Mouse (Mus musculus) skeletal muscle tissue, adult 2 months (tissue): ENCODE data around the gene Palm3.
A peak's percentile ranks its signal among the peaks of the same experiment; 100 is the strongest.
"Not testable (repeated sequence)": the region's sequence is repeated elsewhere in the genome, so short reads cannot be mapped to it uniquely, and the experiment has no call there.

Experiments
- DNase-seq: peaks from one replicate; pipeline ENCODE4 v3.0.0-alpha.2; 2012; ENCODE audit warnings: low read depth, low spot score

Gene Palm3

DNA sequence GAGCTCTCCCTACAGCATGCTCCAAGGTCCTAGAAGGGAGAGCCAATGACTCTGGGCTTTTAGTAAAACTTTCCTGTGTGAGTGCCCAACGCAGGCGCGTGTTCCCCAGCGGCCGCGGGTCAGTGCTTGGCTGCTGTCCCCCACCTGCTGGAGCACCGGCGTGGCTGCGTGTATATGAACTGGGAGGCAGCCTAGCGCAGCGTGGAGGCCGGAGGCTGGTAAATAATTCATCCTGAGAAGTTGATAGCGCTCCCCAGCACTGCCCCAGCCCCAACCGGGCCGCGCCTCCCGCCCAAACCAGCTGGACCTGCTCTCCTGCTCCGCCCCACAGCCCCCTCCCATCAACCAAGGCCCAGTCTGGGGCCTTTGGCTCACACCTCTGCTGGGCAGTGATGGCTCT is at the start of gene Palm3:
TSS of gene Palm3 (plus strand) at position 376 of the 400 bp plus-strand sequence.
- no peak for DNase-seq

DNA sequence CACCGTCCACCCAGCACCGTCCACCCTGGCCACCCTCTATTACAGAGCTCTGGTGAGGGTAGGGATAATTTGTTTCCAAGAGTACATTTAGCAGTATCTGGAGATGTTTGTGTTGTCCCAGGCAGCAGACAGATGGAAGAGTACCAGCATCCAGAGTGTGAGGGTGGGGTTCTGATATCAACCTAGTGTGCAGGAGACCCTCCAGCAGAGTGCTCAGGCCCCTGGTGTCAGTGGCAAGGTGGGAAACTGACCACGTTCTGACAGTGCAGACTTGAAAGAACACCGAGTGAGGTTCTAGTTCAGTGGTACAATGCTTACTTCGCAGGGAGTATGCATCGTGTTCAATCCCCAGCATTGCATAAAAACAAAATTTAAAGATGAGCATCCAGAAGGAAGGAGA is 49.6 kb upstream of the Palm3 start:
- no peak for DNase-seq

DNA sequence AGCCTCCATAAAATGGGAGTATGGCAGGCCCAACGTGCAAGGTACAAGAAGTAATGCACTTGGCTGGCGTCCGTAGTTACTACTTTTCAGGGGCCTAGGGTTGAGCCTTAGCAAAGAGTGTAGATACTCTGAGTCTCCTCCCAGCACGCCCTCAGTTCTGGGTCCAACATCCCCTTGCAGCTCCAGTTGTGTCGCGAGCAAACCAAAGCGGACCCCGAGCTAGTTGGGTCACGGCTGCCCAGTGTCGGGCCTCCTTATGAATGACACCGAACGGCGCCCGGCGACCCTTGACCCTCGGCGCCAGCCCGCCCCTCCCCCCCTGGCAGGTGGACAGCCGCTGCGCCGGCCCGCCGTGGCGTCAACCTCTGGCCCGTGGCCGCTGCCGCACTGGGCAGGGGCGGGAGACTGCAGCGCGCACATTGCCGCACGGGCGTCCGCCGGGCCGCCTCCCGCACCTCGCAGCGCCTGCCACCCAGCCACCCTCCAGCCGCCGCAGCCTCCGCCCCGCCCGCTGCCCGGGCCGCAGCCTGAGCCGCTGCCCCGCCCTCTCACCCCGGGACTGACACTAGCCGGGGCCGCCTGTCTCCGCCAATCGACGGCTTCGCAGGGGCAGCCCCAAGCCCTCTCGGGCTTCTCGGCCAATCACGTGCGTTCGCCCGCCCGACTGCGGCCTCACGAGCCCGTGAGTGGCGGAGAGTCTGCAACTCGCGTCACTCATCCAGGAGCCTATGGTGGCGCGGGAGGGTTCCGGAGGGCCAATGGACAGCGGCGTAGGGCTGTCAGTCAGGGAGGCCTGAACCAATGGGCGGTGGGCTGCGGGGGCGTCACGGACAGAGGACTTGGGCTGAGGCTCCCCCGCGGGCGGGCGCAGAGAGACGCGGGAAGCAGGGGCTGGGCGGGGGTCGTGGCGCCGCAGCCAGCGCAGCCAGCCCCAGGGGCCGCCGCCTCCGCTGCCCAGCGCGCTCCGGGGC is 48.8 kb upstream of the Palm3 start, which contains the start of gene Prkaca:
TSS of gene Prkaca (plus strand) at position 844 of the 971 bp plus-strand sequence.
- DNase-seq, result peak; percentile 99

DNA sequence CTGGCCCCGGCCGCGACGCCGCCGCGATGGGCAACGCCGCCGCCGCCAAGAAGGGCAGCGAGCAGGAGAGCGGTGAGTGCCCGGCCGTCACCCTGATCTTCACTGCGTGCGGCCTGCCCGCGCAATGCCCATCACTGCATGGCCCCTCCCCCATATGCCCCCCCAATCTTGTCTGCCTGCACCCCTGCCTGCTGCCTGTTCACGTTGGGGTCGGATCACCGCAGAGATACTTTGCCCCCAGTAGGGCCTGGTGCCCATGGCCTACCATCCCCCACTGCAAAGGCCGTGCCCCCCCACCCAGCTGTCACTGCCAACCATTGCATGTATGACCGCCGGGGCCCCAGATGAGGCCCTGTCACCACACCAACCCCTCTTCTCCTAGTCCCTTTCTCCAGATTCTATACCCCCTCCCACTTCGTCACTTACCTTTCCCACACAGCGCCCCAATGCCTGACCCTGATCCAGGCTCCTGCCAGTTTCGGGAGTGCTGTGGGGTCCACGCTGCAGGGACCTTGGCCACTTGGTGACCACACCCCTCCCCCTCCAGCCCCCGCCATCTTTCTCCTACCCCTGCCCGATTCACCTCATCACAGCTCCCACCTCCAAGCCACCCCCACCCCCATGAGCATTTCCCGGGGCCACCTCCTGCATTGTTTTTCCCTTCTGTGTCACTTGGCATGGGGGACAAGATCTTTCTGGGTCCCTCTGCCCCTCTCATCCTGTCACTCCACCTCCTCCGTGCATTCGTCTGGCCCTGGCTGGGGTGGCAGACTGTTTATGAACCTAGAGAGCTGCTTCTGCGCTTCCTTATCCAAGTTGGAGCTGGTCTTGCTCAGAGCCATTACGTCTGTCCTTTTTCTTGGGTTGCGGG is 47.9 kb upstream of the Palm3 start:
- DNase-seq, result no peak

DNA sequence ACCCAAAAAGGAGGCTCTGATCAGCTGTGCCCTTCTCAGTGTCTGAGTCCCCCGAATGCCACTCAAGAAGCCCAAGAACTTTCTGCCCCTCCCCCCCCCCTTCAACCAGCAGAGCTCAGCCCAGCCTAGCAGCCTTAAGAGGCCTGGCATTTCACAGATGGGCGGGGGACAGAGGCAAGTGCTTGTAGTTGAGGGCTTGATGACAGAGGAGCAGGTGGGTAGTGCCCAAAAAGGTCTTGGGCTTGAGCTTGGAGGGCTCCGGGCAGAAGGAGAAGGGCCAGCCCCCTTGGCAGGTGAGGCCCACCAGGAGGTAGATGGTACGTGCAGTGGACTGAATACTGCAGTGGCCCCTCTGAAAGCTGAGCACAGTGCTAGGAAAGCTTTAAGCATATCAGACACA is 46.8 kb upstream of the Palm3 start:
- DNase-seq, result no peak

DNA sequence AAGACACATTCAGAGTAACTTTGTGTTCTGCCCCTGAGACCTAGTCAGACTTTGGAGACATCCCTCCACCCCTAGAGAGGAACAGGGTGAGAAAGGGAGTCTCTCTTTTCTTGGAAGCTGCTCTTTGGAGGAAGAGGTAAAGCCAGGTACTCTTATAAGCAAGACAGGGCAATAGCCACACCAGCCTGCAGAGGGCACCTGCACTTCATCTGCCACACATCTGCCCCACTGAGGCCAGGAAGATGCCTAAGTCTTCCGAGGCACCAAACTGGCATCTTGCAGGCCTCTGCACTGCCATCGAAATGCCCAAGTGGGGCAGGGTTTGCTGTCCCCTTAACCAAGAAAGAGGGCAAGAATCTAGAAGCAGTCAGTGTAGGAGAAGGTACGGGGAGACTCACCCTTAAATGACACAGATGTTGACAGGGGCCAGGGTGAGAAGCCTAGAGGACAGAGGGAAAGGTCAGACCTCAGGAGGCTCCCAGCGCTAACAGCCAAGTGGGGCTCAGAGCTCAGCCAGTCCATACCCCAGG is 45.1 kb upstream of the Palm3 start:
- DNase-seq, result no peak

DNA sequence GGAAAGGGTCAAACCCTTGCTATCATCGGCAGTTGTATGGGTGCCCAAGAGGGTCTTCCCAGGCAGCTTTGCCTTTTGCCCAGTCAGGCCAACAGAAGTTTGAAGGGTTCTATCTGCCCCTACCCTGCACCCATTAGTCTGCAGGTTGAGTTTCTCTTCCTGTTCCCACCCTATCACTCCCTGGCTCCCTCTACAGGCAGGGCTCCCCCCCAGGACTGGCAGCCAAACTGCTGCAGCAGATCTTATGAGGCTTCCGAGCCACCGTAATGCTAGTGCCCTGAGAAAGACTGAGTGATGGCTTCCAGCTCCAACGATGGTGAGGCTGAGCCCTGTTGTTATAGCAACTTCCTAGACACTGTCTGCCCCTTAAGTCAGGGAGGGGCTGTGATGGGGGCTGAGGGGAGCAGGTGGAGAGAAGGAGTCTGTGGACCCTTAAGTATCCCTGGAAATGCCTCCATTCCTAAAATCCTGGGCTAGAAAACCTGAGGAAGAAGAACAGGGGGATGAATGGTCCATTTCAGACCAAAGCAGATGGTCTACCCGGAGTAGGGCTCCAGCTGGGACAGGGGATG is 44.4 kb upstream of the Palm3 start:
- no peak for DNase-seq

DNA sequence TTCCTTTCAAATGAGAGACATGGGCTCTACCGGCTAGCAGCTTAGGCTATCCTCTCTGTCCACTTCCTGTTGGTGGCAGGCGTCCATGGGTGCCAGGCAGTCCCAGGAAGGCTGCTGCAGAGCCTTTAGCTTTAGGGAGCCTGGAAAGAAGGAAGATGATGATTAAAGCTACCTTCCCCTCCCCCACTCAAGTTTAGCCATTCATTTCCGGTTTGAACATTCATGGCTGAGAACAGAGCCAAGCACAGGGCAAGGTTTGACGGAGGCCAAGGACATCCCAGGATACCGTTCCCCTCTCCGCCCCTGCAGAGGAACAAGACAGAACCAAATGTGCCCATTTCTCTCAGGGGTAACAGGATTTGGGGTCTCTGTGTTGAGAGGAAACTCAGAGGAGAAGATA is 43.6 kb upstream of the Palm3 start:
- DNase-seq, result no peak

DNA sequence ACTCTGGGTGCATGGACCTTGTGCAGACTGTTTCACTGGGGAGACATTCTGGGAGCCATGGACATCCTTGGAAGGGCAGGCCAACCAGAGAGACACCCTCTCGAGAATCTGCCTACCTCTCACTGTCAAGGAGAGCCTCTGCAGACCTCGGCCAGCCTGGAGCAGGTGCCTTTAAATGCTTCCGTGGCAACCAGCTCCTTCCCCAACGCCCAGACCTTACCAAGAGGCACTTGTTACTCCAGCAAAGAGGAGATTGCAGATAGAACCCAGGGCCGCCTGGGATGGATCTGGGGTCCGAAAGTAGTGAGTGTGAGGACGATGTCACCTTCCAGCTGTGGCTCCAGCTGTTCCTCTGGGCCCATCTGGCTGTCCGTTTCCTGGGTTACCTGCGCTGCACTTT is 43.1 kb upstream of the Palm3 start:
- DNase-seq, result no peak

DNA sequence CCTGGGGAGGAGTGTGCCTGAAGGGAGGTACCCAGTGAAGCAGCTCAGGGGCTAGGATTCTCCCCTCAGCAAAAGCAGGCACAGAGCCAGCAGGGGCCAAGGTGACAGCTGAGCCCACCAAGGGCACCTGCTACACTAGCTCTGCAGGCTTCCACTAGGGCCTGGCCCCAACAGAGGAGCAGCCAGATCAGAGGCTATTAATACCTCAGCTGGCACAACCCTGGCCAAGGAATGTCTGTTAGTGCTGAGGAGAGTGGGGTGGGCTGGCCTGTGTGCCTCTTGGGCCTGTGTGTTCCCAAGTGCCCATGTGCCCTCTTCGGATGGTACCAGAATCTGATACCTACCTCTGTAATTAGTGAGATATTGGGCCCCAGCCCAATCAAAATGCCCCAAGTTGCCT is 41.0 kb upstream of the Palm3 start:
- peak; percentile 79 for DNase-seq

DNA sequence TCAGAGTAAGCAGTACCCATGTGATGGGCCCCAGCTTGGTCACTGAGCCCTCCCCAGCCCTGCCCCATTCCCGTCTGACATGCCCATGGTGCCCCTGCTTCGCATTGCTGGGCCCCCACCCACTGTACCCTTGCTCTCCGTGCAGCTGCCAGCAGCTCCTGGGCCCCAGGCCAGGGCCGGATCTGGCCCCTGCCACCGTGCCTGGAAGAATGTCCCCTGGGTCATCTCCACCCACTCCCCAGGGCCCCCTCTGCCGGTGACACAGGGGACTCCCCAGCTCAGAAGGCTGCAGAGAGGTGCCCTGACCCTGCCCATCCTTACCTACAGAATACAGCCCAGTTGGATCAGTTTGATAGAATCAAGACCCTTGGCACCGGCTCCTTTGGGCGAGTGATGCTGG is 40.4 kb upstream of the Palm3 start:
- peak; percentile 75 for DNase-seq

DNA sequence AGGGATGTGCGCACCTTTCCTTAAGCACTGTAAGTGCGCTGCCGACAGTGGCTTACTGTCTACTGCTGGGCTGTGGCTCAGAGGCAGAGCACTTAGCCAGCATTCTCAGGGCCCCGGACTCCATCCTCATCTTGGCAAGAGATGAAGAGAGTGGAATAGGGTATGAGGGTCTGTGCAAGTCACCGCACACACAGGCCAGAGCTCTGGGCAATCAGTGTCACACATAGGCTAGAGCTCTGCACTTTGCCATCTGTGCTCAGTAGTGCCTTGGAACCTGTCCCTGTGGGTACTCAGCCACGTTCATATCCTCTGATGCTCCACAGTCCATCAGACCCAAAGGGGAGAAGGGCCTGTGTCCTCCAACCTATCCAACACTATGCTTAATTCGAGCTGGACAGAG is 39.7 kb upstream of the Palm3 start:
- no peak for DNase-seq

DNA sequence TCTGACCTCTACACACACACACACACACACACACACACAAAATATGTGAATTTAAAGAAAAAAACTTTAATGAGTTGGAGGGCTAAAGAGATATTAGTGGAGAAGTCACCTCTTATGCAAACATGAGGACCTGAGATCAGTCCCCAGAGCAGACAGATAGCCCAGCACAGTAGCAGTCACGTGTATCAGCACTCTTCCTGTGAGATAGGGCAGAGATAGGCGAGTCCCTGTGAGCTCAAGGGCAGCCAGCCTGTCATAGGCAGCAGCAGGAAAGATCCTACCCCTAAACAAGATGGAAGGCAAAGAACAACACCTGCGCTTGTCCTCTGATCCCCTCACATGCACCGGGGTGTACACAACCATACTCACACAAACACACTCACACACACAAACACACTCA is 38.8 kb upstream of the Palm3 start:
- DNase-seq, result no peak

DNA sequence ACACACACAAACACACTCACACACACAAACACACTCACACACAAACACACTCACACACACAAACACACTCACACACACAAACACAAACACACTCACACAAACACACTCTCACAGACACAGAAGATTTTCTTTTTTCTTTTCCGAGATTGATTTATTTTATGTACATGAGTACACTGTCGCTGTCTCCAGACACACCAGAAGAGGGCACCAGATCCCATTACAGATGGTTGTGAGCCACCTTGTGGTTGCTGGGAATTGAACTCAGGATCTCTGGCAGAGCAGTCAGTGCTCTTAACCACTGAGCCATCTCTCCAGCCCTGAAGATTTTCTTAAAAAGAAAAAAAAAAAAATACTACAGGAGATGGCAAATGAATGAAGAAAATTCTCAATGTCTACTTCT is 38.0 kb upstream of the Palm3 start:
- DNase-seq, result not testable (repeated sequence)

DNA sequence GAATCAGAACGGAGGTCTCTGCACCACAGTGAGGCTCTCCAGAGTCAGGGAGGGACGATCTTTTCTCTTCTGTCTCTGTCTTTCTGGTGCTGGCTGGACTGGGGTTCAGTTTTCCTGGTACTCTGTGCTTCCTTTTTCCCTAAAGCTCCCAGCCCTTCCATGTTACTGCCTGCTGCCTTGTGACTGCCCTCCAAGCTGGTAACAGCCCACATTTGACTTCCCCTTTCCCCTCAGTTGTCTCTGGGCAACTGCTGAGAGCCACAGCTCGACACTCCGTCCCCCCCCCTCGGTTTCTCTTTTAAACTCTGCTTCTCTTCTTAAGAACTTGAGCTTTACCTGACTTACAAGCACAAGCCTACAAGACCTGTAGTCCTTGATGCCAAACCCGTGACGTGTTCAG is 32.0 kb upstream of the Palm3 start:
- no peak for DNase-seq

DNA sequence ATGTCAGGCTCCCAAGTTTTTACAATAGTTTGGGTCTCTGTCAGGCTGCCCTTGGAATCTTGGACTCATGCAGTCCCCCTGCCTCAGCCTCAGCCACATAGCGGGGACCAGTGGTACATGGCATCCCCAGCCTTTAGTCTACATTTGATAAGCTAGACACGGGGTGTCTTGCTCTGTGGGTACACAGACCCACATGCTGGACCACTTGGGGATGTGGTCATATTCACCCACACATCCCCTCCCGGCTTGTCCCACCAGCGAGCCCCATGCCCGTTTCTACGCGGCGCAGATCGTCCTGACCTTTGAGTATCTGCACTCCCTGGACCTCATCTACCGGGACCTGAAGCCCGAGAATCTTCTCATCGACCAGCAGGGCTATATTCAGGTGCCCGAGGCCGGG is 31.1 kb upstream of the Palm3 start:
- no peak for DNase-seq

DNA sequence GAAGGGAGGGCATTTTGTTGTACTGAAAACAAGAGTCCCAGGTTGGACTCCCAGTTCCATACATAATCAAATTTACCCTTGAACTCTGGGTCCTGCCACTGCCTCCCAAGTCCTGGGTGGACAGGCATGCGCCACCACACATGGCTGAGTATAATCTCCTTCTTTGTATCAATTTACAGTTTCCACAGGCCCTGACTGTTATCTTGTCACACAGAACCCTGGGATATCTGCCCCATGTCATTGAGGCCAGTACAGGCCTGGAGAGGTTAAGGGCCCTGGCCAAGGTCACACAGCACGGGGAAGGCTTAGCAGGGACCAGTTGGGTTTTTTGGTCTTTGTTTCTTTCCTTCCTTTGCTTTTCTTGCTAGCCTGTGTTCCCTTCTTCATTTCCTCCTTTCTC is 28.8 kb upstream of the Palm3 start:
- no peak for DNase-seq

DNA sequence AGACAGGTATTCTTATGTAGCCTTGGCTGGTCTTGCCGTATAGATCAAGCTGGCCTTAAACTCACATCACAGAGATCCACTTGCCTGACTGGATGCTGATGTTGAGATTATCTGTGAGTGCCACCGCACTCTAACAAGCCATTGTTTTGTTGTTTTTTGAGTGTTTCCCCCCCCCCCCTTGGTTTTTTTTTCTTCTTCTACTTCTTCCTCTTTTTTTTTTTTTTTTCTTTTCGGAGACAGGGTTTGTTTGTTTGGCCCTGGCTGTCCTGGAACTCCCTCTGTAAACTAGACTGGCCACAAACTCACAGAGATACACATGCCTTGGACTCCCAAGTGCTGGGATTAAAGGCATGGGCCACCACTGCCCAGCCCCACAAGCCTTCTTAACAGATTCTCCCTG is 27.2 kb upstream of the Palm3 start:
- DNase-seq, result no peak

DNA sequence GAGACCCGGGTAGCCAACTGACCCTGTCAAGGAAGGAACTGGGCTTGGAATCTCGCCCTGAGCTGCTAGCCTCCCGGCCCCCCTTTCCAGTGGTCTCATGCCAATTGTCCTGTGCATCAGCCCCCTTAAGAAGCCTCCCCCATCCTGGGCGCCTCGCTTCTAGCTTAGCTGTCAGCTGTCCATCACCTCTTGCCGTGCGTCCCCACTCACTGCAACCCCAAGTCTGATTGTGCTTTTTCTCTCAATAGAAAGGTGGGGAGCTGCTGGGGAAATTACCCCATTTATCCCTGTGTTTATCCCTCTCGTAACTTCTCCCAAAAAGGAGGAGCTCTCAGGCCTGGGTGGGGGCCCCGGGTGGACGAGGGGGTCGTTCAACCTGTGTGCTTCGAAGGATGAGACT is 25.3 kb upstream of the Palm3 start:
- no peak for DNase-seq

DNA sequence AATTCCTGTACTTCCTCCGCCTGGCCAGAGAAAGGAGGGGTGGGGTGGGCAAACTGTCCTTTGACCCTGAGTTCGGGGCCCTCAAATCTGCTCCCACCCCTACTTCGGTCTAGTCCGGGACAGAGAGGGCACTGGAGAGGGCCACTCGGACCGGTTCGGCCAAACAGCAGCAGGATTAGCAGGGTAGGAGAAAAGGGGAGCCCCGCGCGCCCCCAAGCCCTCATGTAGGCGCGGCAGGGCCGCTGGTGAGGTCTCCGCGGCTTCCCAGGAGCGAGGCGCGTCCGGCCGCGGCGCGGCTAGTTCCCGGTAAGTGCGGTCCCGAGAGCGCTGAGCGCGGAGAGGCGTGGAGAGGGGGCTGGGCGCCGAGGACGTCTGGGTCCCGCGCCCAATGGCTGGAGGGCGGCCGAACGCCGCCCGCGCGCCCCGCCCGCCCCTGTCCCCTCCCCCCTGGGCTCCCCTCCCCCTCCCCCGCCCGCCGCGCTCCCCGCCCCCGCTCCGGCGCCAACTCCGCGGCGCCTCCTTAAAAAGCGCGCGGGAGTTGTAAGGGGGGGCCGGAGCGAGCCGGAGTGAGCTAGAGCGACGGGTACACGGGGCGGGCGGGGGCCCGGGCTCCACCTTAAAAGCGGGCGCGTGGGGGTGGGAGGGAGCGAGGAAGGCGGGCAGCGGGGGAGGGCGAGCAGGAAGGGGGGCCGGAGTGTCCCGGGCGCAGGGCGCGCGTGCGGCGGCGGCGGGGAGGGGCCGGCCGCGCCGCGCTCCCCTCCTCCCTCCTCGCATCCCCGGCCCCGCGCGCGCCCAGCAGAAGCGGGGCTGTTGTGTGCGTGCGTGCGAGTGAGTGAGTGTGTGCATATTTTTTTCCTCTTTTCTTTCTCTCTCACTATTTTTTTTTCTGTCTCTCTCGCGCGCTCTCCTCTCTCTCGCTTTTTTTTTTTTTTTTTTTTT is 24.4 kb upstream of the Palm3 start:
- DNase-seq, result peak; percentile 93
